Comparison of ENCODE assay signal across 7 mouse cellular contexts in the genomic region with DNA sequence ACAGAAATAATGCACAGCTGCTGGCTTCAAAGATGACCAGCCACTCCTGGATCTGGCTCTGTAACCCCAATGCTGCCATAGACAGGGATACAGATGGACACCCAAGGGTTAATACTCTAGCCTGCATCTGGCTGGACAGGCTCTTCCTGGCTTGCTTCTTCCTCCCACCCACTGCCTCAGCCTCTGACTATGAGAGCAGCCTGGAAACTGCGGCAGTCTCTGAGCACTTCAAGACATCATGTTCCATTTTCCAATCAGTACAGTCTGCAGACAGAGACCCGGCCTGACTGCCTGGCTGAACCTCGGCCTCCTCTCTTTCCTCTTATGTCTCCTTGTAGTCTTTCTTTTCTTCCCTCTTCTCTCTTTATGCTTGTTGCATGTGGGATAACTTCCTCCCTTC. TPM values are rescaled to one million over a fixed set of nuclear protein-coding genes. Genes with fewer than 3 reads are reported as not detected.
DNase-seq lines count a peak whose midpoint lies in the region; ATAC-seq and TF ChIP-seq lines count a peak whose summit lies in the region.

No protein-coding gene starts in this region.

- H3K4me1 ChIP-seq in lung, postnatal 0 days (ENCODE audit: insufficient read depth, low read depth, low read length): peaks cover 8% of the 10 kb centered on the region; the same call in 1 of the 2 replicates
- peaks cover 14% of the 10 kb centered on the region for H3K4me1 ChIP-seq in embryonic facial prominence, embryonic 14.5 days (ENCODE audit: control insufficient read depth, insufficient read depth, low read length)
- peaks cover 17% of the 10 kb centered on the region for H3K4me1 ChIP-seq in liver, postnatal 0 days (ENCODE audit: insufficient read depth)

- ATAC-seq in lung, postnatal 0 days: no peak
- ATAC-seq in embryonic facial prominence, embryonic 14.5 days (ENCODE audit: low read depth): peak; percentile 37; the same call in 1 of the 2 replicates
- no peak for ATAC-seq in liver, postnatal 0 days
- no peak for ATAC-seq in activated CD4-positive, CD25-positive, alpha-beta regulatory T cell, adult 4 months

- 10% methylated on average over 3 of the region's 3 CpGs for WGBS in lung, postnatal 0 days
- 11% methylated on average over 3 of the region's 3 CpGs for WGBS in embryonic facial prominence, embryonic 14.5 days
- 23% methylated on average over 3 of the region's 3 CpGs for WGBS in liver, postnatal 0 days (ENCODE audit: insufficient replicate concordance)

- no peak for TF ChIP-seq EP300 in lung, postnatal 0 days (IDR thresholded peaks at IDR 0.05)
- TF ChIP-seq EP300 in liver, postnatal 0 days (IDR thresholded peaks at IDR 0.05; ENCODE audit: low read depth): no peak

- no peak for DNase-seq in lung, postnatal 0 days (ENCODE audit: low spot score)
- DNase-seq in lung, postnatal 36 days: no peak
- DNase-seq in embryonic facial prominence, embryonic 14.5 days (ENCODE audit: low spot score): peak; percentile 67
- peak; percentile 40 for DNase-seq in heart, postnatal 4 days
- no peak for DNase-seq in liver, postnatal 0 days
- DNase-seq in spleen, adult 12 weeks (ENCODE audit: low spot score): no peak

- no peaks in the 10 kb centered on the region for H3K36me3 ChIP-seq in lung, postnatal 0 days (ENCODE audit: insufficient read depth, low read length)
- peaks cover 24% of the 10 kb centered on the region for H3K36me3 ChIP-seq in embryonic facial prominence, embryonic 14.5 days (ENCODE audit: control insufficient read depth, insufficient read depth, low read length)
- peaks cover 6% of the 10 kb centered on the region; the same call in 1 of the 2 replicates for H3K36me3 ChIP-seq in liver, postnatal 0 days (replicated peaks; ENCODE audit: insufficient read depth, low read length)

- no peak overlapping the region for H3K27ac ChIP-seq in lung, postnatal 0 days (ENCODE audit: low read length)
- no peak overlapping the region for H3K27ac ChIP-seq in embryonic facial prominence, embryonic 14.5 days (replicated peaks; ENCODE audit: low read depth, low read length)
- H3K27ac ChIP-seq in liver, postnatal 0 days (ENCODE audit: low read depth): no peak overlapping the region

- no peak overlapping the region for H3K9ac ChIP-seq in lung, postnatal 0 days (replicated peaks; ENCODE audit: low read depth)
- H3K9ac ChIP-seq in embryonic facial prominence, embryonic 14.5 days (ENCODE audit: low read depth, low read length): peak overlapping the region; percentile 93
- peak overlapping the region; percentile 81; the same call in 1 of the 2 replicates for H3K9ac ChIP-seq in liver, postnatal 0 days (replicated peaks)

- H3K27me3 ChIP-seq in lung, postnatal 0 days (replicated peaks; ENCODE audit: insufficient read depth, low read length): no peaks in the 10 kb centered on the region
- H3K27me3 ChIP-seq in embryonic facial prominence, embryonic 14.5 days (replicated peaks; ENCODE audit: control insufficient read depth, insufficient read depth, low read length): 0 out of 2 replicates have a peak, but pooled peaks cover 2% of the 10 kb centered on the region
- 0 out of 2 replicates have a peak, but pooled peaks cover 4% of the 10 kb centered on the region for H3K27me3 ChIP-seq in liver, postnatal 0 days (ENCODE audit: insufficient read depth, low read length)

- H3K9me3 ChIP-seq in lung, postnatal 0 days (ENCODE audit: low read length): no peaks in the 10 kb centered on the region
- no peaks in the 10 kb centered on the region for H3K9me3 ChIP-seq in embryonic facial prominence, embryonic 14.5 days (ENCODE audit: control insufficient read depth, low read length)
- no peaks in the 10 kb centered on the region for H3K9me3 ChIP-seq in liver, postnatal 0 days (ENCODE audit: low read length)

- no peak for TF ChIP-seq CTCF in lung, postnatal 0 days (IDR thresholded peaks at IDR 0.05)
- TF ChIP-seq CTCF in liver, postnatal 0 days (IDR thresholded peaks at IDR 0.05; ENCODE audit: low read depth): no peak

- H3K4me2 ChIP-seq in lung, postnatal 0 days (replicated peaks; ENCODE audit: low read depth, low read length): peak overlapping the region; percentile 79
- peak overlapping the region; percentile 92 for H3K4me2 ChIP-seq in embryonic facial prominence, embryonic 14.5 days (ENCODE audit: low read depth, low read length)
- peak overlapping the region; percentile 79 for H3K4me2 ChIP-seq in liver, postnatal 0 days (ENCODE audit: low read depth, low read length)

- H3K4me3 ChIP-seq in lung, postnatal 0 days (ENCODE audit: low read depth, low read length): peak overlapping the region; percentile 74
- peak overlapping the region; percentile 81 for H3K4me3 ChIP-seq in embryonic facial prominence, embryonic 14.5 days (ENCODE audit: low read depth, low read length)
- peak overlapping the region; percentile 64 for H3K4me3 ChIP-seq in liver, postnatal 0 days (ENCODE audit: low read depth, low read length)

RNA-seq across cellular contexts. Expression of gene Csf1, which starts 1.6 kb away (rescaled TPM):
- polyA plus RNA-seq in lung, postnatal 0 days (2015; fragmentation: Nextera tagmentation; extraction: Ambion mirVana): 10.9 and 14.3 TPM in 2 replicates
- polyA plus RNA-seq in embryonic facial prominence, embryonic 14.5 days (2014; fragmentation: Nextera tagmentation; extraction: Ambion mirVana): 18.1 and 21.4 TPM in 2 replicates
- total RNA-seq in heart, postnatal 4 days (2021): 10 to 100 TPM; 14.8 to 15.4 TPM
- polyA plus RNA-seq in liver, postnatal 0 days (2015; fragmentation: Nextera tagmentation; extraction: Ambion mirVana): 6.6 and 7.2 TPM in 2 replicates
- polyA plus RNA-seq in activated CD4-positive, CD25-positive, alpha-beta regulatory T cell, adult 4 months (2017; shearing (Covaris generic)): 10 to 100 TPM; 11.0 to 23.3 TPM

Comparison
In these comparisons a context has a peak if more than half of its experiments do, and no peak if none do; other contexts are left out.
1. DNase-seq: peak in embryonic facial prominence, embryonic 14.5 days (single experiment) and heart, postnatal 4 days (single experiment); none in lung, postnatal 0 days (single experiment), lung, postnatal 36 days (single experiment), liver, postnatal 0 days (single experiment) and spleen, adult 12 weeks (single experiment).
2. Peak in every context shown above with its lines, with median percentiles within 50 percentile points of each other: H3K4me2 ChIP-seq and H3K4me3 ChIP-seq.